Mouse (Mus musculus): ENCODE measurements around the gene Nck2. TPM values are rescaled to one million over a fixed set of nuclear protein-coding genes. Genes with fewer than 3 reads are reported as not detected.
"Not testable (repeated sequence)": the region's sequence is repeated elsewhere in the genome, so short reads cannot be mapped to it uniquely, and the experiment has no call there.

Nck2 gene
- polyA plus RNA-seq, 1 experiment from 2014 or later, result 47.0 TPM

GRCm38 (mm10) chr1:43529086-43529485 lies 84.7 kb downstream of the Nck2 start:
- 84% methylated on average over 1 of the region's 1 CpGs for WGBS
- H3K36me3 ChIP-seq, result peaks cover 6% of the 10 kb centered on the region; the same call in 1 of the 2 replicates
- H3K4me3 ChIP-seq, result no peak overlapping the region
- no peaks in the 10 kb centered on the region for H3K27me3 ChIP-seq
- no peak overlapping the region for H3K27ac ChIP-seq
- ATAC-seq (ENCODE audit: insufficient number of reproducible peaks, insufficient read depth, low FRiP score, low TSS enrichment, low read depth), result no peak
- H3K9me3 ChIP-seq, result no peaks in the 10 kb centered on the region
- H3K4me1 ChIP-seq, result peaks cover 29% of the 10 kb centered on the region
- H3K4me2 ChIP-seq, result no peak overlapping the region
- H3K9ac ChIP-seq, result no peak overlapping the region

GRCm38 (mm10) chr1:43530295-43531020 lies 86.1 kb downstream of the Nck2 start:
- no peak for ATAC-seq (ENCODE audit: insufficient number of reproducible peaks, insufficient read depth, low FRiP score, low TSS enrichment, low read depth)
- Histone ChIP-seq H3K4me1 (peaks cover 34% of the 10 kb centered on the region), H3K27me3 (no peaks in the 10 kb centered on the region), H3K36me3 (peaks cover 14% of the 10 kb centered on the region; the same call in 1 of the 2 replicates), H3K9ac (no peak overlapping the region), H3K9me3 (no peaks in the 10 kb centered on the region), H3K27ac (no peak overlapping the region), H3K4me2 (no peak overlapping the region), H3K4me3 (no peak overlapping the region)
- 85% methylated on average over 7 of the region's 7 CpGs for WGBS

- H3K27ac ChIP-seq, result 0 out of 2 replicates have a peak overlapping the region, but pooled peaks have one; percentile 2
- H3K4me1 ChIP-seq, result peaks cover 34% of the 10 kb centered on the region
- no peak for ATAC-seq (ENCODE audit: insufficient number of reproducible peaks, insufficient read depth, low FRiP score, low TSS enrichment, low read depth)
- H3K4me2 ChIP-seq, result no peak overlapping the region
- H3K9me3 ChIP-seq, result no peaks in the 10 kb centered on the region
- no peaks in the 10 kb centered on the region for H3K27me3 ChIP-seq
- H3K9ac ChIP-seq, result no peak overlapping the region
- WGBS, result 74% methylated on average over 7 of the region's 7 CpGs
- H3K4me3 ChIP-seq, result no peak overlapping the region
- H3K36me3 ChIP-seq, result peaks cover 14% of the 10 kb centered on the region; the same call in 1 of the 2 replicates
Measured at GRCm38 (mm10) chr1:43531307-43531706, 86.9 kb downstream of the Nck2 start.

- Histone ChIP-seq H3K4me2 (no peak overlapping the region), H3K27ac (no peak overlapping the region), H3K4me3 (no peak overlapping the region), H3K9me3 (no peaks in the 10 kb centered on the region), H3K27me3 (no peaks in the 10 kb centered on the region), H3K36me3 (peaks cover 14% of the 10 kb centered on the region; the same call in 1 of the 2 replicates), H3K9ac (no peak overlapping the region), H3K4me1 (peaks cover 29% of the 10 kb centered on the region)
- WGBS, result 65% methylated on average over 4 of the region's 4 CpGs
- ATAC-seq (ENCODE audit: insufficient number of reproducible peaks, insufficient read depth, low FRiP score, low TSS enrichment, low read depth), result no peak
Measured at GRCm38 (mm10) chr1:43532279-43532678, 87.9 kb downstream of the Nck2 start.

DNA sequence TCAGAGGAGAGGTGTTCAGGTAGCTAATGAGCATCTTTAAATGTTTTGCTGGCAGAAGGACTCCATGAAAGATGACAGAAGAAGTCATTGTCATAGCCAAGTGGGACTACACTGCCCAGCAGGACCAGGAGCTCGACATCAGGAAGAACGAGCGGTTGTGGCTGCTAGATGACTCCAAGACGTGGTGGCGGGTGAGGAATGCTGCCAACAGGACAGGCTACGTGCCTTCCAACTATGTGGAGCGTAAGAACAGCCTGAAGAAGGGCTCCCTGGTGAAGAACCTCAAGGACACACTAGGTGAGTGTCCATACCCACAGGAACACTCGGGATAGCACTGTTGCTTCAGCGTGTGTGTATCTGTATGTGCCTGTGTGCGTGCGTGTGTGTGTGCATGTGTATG lies 89.1 kb downstream of the Nck2 start:
- not testable (repeated sequence) for H3K9me3 ChIP-seq; ATAC-seq (ENCODE audit: insufficient number of reproducible peaks, insufficient read depth, low FRiP score, low TSS enrichment, low read depth); H3K27ac ChIP-seq; H3K9ac ChIP-seq; H3K4me2 ChIP-seq; H3K4me3 ChIP-seq; H3K27me3 ChIP-seq
- peaks cover 29% of the 10 kb centered on the region for H3K4me1 ChIP-seq
- 94% methylated on average over 11 of the region's 11 CpGs for WGBS
- H3K36me3 ChIP-seq, result peaks cover 14% of the 10 kb centered on the region; the same call in 1 of the 2 replicates

DNA sequence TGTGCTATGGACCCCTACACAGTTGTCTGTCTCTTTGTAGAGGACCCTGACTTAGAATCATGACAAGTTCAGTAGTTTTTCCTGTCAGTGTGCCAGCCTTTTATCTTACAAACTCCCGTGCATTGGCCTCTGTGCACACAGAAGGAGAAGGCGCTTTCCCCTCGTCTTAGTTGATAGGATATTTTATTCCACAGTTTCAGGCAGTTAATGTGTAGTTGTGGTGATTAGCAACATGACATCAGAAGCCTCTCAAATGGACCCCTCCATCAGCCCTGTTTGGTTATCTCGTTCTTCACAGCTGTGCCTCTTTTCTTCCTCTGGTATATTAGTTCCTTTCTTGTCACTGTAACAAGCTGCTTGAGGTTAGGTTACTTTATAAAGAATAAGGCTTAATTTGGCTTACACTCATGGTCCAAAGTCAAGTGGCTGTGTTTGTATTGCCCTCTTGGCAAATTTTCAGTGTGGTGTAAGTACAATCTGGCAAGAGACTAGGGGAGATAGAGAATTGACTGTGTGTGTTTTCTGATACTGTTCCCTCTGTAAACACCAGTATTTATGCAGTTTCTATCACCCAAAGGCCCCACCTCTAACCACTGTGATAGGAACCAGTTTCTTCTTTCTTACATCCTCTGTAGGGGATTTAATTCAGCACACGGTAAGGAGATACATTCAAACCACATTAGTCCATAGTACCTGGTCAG lies 89.8 kb downstream of the Nck2 start:
- Histone ChIP-seq H3K9me3 (no peaks in the 10 kb centered on the region), H3K27me3 (no peaks in the 10 kb centered on the region), H3K4me3 (no peak overlapping the region), H3K27ac (no peak overlapping the region), H3K36me3 (peaks cover 14% of the 10 kb centered on the region; the same call in 1 of the 2 replicates), H3K9ac (no peak overlapping the region), H3K4me2 (no peak overlapping the region), H3K4me1 (peaks cover 29% of the 10 kb centered on the region)
- WGBS, result 85% methylated on average over 5 of the region's 5 CpGs
- no peak for ATAC-seq (ENCODE audit: insufficient number of reproducible peaks, insufficient read depth, low FRiP score, low TSS enrichment, low read depth)

GRCm38 (mm10) chr1:43535519-43536000 lies 91.2 kb downstream of the Nck2 start:
- H3K27me3 ChIP-seq, result no peaks in the 10 kb centered on the region
- peaks cover 23% of the 10 kb centered on the region for H3K4me1 ChIP-seq
- H3K4me2 ChIP-seq, result no peak overlapping the region
- H3K9ac ChIP-seq, result no peak overlapping the region
- H3K36me3 ChIP-seq, result peaks cover 14% of the 10 kb centered on the region; the same call in 1 of the 2 replicates
- ATAC-seq (ENCODE audit: insufficient number of reproducible peaks, insufficient read depth, low FRiP score, low TSS enrichment, low read depth), result no peak
- 86% methylated on average over 6 of the region's 6 CpGs for WGBS
- no peak overlapping the region for H3K27ac ChIP-seq
- H3K4me3 ChIP-seq, result no peak overlapping the region
- H3K9me3 ChIP-seq, result no peaks in the 10 kb centered on the region

GRCm38 (mm10) chr1:43536266-43536665 lies 91.9 kb downstream of the Nck2 start:
- no peak for ATAC-seq (ENCODE audit: insufficient number of reproducible peaks, insufficient read depth, low FRiP score, low TSS enrichment, low read depth)
- H3K4me2 ChIP-seq, result no peak overlapping the region
- H3K4me3 ChIP-seq, result no peak overlapping the region
- peaks cover 14% of the 10 kb centered on the region; the same call in 1 of the 2 replicates for H3K36me3 ChIP-seq
- H3K27ac ChIP-seq, result no peak overlapping the region
- H3K9ac ChIP-seq, result no peak overlapping the region
- H3K9me3 ChIP-seq, result no peaks in the 10 kb centered on the region
- 95% methylated on average over 2 of the region's 2 CpGs for WGBS
- peaks cover 16% of the 10 kb centered on the region for H3K4me1 ChIP-seq
- H3K27me3 ChIP-seq, result no peaks in the 10 kb centered on the region

- Histone ChIP-seq H3K9me3 (no peaks in the 10 kb centered on the region), H3K4me1 (peaks cover 17% of the 10 kb centered on the region), H3K27ac (no peak overlapping the region), H3K9ac (no peak overlapping the region), H3K4me2 (no peak overlapping the region), H3K36me3 (peaks cover 14% of the 10 kb centered on the region; the same call in 1 of the 2 replicates), H3K4me3 (no peak overlapping the region), H3K27me3 (no peaks in the 10 kb centered on the region)
- no peak for ATAC-seq (ENCODE audit: insufficient number of reproducible peaks, insufficient read depth, low FRiP score, low TSS enrichment, low read depth)
- 92% methylated on average over 3 of the region's 3 CpGs for WGBS
Measured at GRCm38 (mm10) chr1:43537021-43537420, 92.6 kb downstream of the Nck2 start.

DNA sequence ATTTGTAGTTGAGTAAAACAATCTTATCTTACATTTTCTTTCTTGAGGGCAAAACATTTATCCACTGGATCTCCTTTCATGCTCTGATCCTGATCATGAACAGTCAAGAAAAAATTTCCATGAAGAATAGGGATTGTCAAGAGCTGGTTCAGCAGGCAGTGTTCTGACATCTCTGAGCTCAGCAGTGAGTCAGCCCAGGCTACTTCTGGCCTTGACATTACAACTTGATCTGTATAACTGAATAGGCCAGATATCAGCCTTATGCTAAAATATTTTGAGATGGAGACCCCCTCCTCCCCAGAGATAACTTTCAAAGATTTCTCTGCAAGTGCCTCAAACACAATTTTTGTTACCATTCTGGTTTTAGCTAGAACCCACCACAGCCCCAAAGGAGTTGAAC lies 93.1 kb downstream of the Nck2 start:
- Histone ChIP-seq H3K36me3 (peaks cover 14% of the 10 kb centered on the region; the same call in 1 of the 2 replicates), H3K4me3 (no peak overlapping the region), H3K27me3 (no peaks in the 10 kb centered on the region), H3K9ac (no peak overlapping the region), H3K9me3 (no peaks in the 10 kb centered on the region), H3K27ac (no peak overlapping the region), H3K4me2 (no peak overlapping the region), H3K4me1 (peaks cover 17% of the 10 kb centered on the region)
- no peak for ATAC-seq (ENCODE audit: insufficient number of reproducible peaks, insufficient read depth, low FRiP score, low TSS enrichment, low read depth)

- H3K4me1 ChIP-seq, result peaks cover 20% of the 10 kb centered on the region
- H3K27me3 ChIP-seq, result no peaks in the 10 kb centered on the region
- H3K4me3 ChIP-seq, result no peak overlapping the region
- no peaks in the 10 kb centered on the region for H3K9me3 ChIP-seq
- H3K36me3 ChIP-seq, result peaks cover 12% of the 10 kb centered on the region; the same call in 1 of the 2 replicates
- no peak overlapping the region for H3K4me2 ChIP-seq
- H3K9ac ChIP-seq, result no peak overlapping the region
- no peak for ATAC-seq (ENCODE audit: insufficient number of reproducible peaks, insufficient read depth, low FRiP score, low TSS enrichment, low read depth)
- no peak overlapping the region for H3K27ac ChIP-seq
- 94% methylated on average over 2 of the region's 2 CpGs for WGBS
Measured at GRCm38 (mm10) chr1:43538716-43539115, 94.3 kb downstream of the Nck2 start.

Measured in embryonic facial prominence, embryonic 13.5 days (tissue).